Mouse (Mus musculus) C2C12 (cell line): ENCODE results near the gene Asb6.

Experiments used
- CTCF ChIP-seq: IDR thresholded peaks from one replicate; pipeline ENCODE4 v1.5.1; 2011; ENCODE audit not compliant: control insufficient read depth, insufficient read depth, insufficient read length
- FOSL1 ChIP-seq: IDR thresholded peaks from one replicate; pipeline ENCODE4 v1.8.0; 2011; ENCODE audit warnings: mild to moderate bottlenecking, low read length; ENCODE audit not compliant: poor library complexity, insufficient read depth, severe bottlenecking
- MAX ChIP-seq: IDR thresholded peaks from one replicate; pipeline ENCODE4 v1.6.1; 2011; ENCODE audit warnings: mild to moderate bottlenecking, control low read depth
- MYOG ChIP-seq: IDR thresholded peaks from one replicate; pipeline ENCODE4 v1.6.1; 2011; ENCODE audit not compliant: control insufficient read depth, insufficient read length; ENCODE audit errors: extremely low read depth
- USF1 ChIP-seq: IDR thresholded peaks from one replicate; pipeline ENCODE4 v1.6.1; 2011; ENCODE audit warnings: low read depth, mild to moderate bottlenecking, control low read depth, moderate library complexity

- TF ChIP-seq CTCF (no peak), USF1 (no peak), MAX (no peak), FOSL1 (no peak), MYOG (no peak)
These were observed 3.5 kb upstream of the Asb6 start for GRCm38 (mm10) chr2:30833644-30834043.
